Mouse (Mus musculus) right cerebral cortex, adult 2 months (tissue): ENCODE measurements around the gene Trim11.

Experiments used
- DNase-seq, 2 experiments: peaks; one replicate each; pipeline ENCODE4 v3.0.0; 2021 to 2022; ENCODE audit warnings: low spot score in 2 of 2

Trim11 gene

GRCm38 (mm10) chr11:59015052-59015451 is 37.2 kb downstream of the Trim11 start:
- DNase-seq: peak; percentile 53 to 61

GRCm38 (mm10) chr11:59026411-59026810 is 48.5 kb downstream of the Trim11 start:
- DNase-seq: no peak

- DNase-seq: no peak
Measured at GRCm38 (mm10) chr11:59029003-59029402, 51.1 kb downstream of the Trim11 start.
